Comparison of ENCODE assay signal across 8 mouse cellular contexts in the genomic region with DNA sequence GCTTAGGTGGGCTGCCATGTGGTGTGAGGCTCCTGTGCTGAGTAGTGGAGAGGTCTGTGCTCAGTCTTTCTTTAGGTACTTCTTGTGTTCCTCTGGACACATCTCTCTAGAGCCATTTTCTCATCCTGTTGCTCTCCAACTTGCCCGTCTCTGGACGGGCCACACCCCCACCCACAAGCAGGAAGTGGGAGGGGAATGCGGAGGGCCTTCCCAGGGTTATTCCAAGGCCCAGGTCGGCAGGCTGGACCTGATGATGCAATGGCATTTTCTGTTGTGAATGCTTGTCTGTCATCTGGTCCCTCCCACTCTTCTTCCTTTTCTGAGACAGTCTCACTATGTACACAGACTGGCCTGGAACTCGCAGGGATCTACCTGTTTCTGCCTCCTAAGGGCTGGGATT. TPM values are rescaled to one million over a fixed set of nuclear protein-coding genes. Genes with fewer than 3 reads are reported as not detected.
DNase-seq lines count a peak whose midpoint lies in the region; TF ChIP-seq lines count a peak whose summit lies in the region.
"Had no signal": no experiment of that assay in that cellular context is flagged by ENCODE, and none has a peak within 500 bp of the region (broad histone marks: within the 10 kb centered on the region; RNA-seq: fewer than 3 reads in every experiment).

No protein-coding gene starts in this region.

- peak overlapping the region; percentile 94 for H3K4me3 ChIP-seq in E14TG2a.4 (replicated peaks; ENCODE audit: low read length)
- 0 out of 2 replicates have a peak overlapping the region, but pooled peaks have one; percentile 15 for H3K4me3 ChIP-seq in heart, embryonic 10.5 days
- peak overlapping the region; percentile 78 for H3K4me3 ChIP-seq in myocyte

- H3K4me1 ChIP-seq in E14TG2a.4 (replicated peaks; ENCODE audit: low read depth, low read length) = peaks cover 83% of the 10 kb centered on the region
- H3K4me1 ChIP-seq in heart, embryonic 10.5 days = peaks cover 57% of the 10 kb centered on the region

- peak; percentile 86 for DNase-seq in R1 (ENCODE audit: low read depth, low spot score)
- DNase-seq in heart, embryonic 10.5 days (ENCODE audit: low spot score) = no peak
- DNase-seq in kidney, postnatal 36 days = peak; percentile 79 to 81
- no peak for DNase-seq in layer of hippocampus, postnatal 14 days (ENCODE audit: low spot score in 2 of 2)
- DNase-seq in ovary, postnatal 10 days (ENCODE audit: low spot score) = no peak

- WGBS in heart, embryonic 10.5 days = 26% methylated on average over 5 of the region's 5 CpGs

- H3K27ac ChIP-seq in heart, embryonic 10.5 days = no peak overlapping the region

- TF ChIP-seq CTCF in E14TG2a.4 (conservative IDR thresholded peaks at IDR 0.05; ENCODE audit: low read length) = no peak

- H3K36me3 ChIP-seq in E14TG2a.4 (ENCODE audit: insufficient read depth, low read length) = peaks cover 38% of the 10 kb centered on the region
- H3K36me3 ChIP-seq in heart, embryonic 10.5 days = peaks cover 8% of the 10 kb centered on the region
- no peaks in the 10 kb centered on the region for H3K36me3 ChIP-seq in myocyte (ENCODE audit: control insufficient read depth, insufficient read depth)

- H3K79me2 ChIP-seq in myocyte (ENCODE audit: control insufficient read depth, insufficient read depth) = peaks cover 65% of the 10 kb centered on the region

- H3K27me3 ChIP-seq in E14TG2a.4 (ENCODE audit: insufficient read depth, low read length) (no peaks in the 10 kb centered on the region), myocyte (ENCODE audit: control insufficient read depth, insufficient read depth, insufficient read length) (no peaks in the 10 kb centered on the region)
- H3K27me3 ChIP-seq in heart, embryonic 10.5 days (ENCODE audit: insufficient read depth, poor library complexity, severe bottlenecking) = no peaks in the 10 kb centered on the region

- H3ac ChIP-seq in myocyte (ENCODE audit: control insufficient read depth, insufficient read length) = no peak overlapping the region

- TF ChIP-seq POLR2A in myocyte (IDR thresholded peaks at IDR 0.05; ENCODE audit: insufficient read length, low read depth) = peak; percentile 21

- no peaks in the 10 kb centered on the region for H3K9me3 ChIP-seq in E14TG2a.4 (ENCODE audit: low read length)
- H3K9me3 ChIP-seq in heart, embryonic 10.5 days = no peaks in the 10 kb centered on the region

- peak overlapping the region; percentile 96 for H3K4me2 ChIP-seq in myocyte (ENCODE audit: low read depth)

TF ChIP-seq in myocyte, 11 proteins besides CTCF, POLR2A, EP300 and RAD21:
- TF ChIP-seq MYOD1 (IDR thresholded peaks at IDR 0.05; ENCODE audit: control insufficient read depth in 1 of 3, insufficient read length in 2 of 3, low read depth in 2 of 3) (no peak), CEBPB (IDR thresholded peaks at IDR 0.05; ENCODE audit: insufficient read depth, poor library complexity, severe bottlenecking) (peak; percentile 91), REST (IDR thresholded peaks at IDR 0.05; ENCODE audit: insufficient read depth, insufficient read length) (no peak), POLR2AphosphoS2 (IDR thresholded peaks at IDR 0.05; ENCODE audit: insufficient read length, low read depth) (no peak), SRF (IDR thresholded peaks at IDR 0.05; ENCODE audit: control insufficient read depth, insufficient read length, low read depth) (no peak)

RNA-seq across cellular contexts. Expression of a gene that starts 2.7 kb away (rescaled TPM):
- 22.3 and 26.2 TPM in 2 replicates for polyA plus RNA-seq in heart, embryonic 10.5 days (2016; fragmentation: Nextera tagmentation; extraction: Ambion mirVana)
- polyA plus RNA-seq in myocyte (2012; fragmentation: generic; extraction: Trizol) = 49.7 TPM
- 10 to 100 TPM; 36.5 to 40.7 TPM for total RNA-seq in layer of hippocampus, postnatal 14 days (2021)

RNA-seq across cellular contexts. Expression of a gene that starts 13.9 kb away (rescaled TPM):
- polyA plus RNA-seq in heart, embryonic 10.5 days (2016; fragmentation: Nextera tagmentation; extraction: Ambion mirVana) = 0.28 TPM in 1 of 2 replicates, not detected in the other
- not detected for polyA plus RNA-seq in myocyte (2012; fragmentation: generic; extraction: Trizol)
- 1 to 10 TPM; 3.7 to 3.9 TPM for total RNA-seq in layer of hippocampus, postnatal 14 days (2021)
- polyA plus RNA-seq: gonadal fat pad, adult 2 months had no signal

RNA-seq across cellular contexts. Expression of a gene that starts 17.6 kb away (rescaled TPM):
- 0.54 and 1.5 TPM in 2 replicates for polyA plus RNA-seq in heart, embryonic 10.5 days (2016; fragmentation: Nextera tagmentation; extraction: Ambion mirVana)
- 0.29 TPM for polyA plus RNA-seq in myocyte (2012; fragmentation: generic; extraction: Trizol)
- total RNA-seq in layer of hippocampus, postnatal 14 days (2021) = 100 to 1,000 TPM; 197 to 204 TPM

RNA-seq across cellular contexts. Expression of a gene that starts 22.0 kb away (rescaled TPM):
- 51.5 and 51.9 TPM in 2 replicates for polyA plus RNA-seq in heart, embryonic 10.5 days (2016; fragmentation: Nextera tagmentation; extraction: Ambion mirVana)
- 19.1 TPM for polyA plus RNA-seq in myocyte (2012; fragmentation: generic; extraction: Trizol)
- 10 to 100 TPM; 47.9 to 52.4 TPM for total RNA-seq in layer of hippocampus, postnatal 14 days (2021)

RNA-seq across cellular contexts. Expression of a gene that starts 23.8 kb away (rescaled TPM):
- 38.3 and 49.4 TPM in 2 replicates for polyA plus RNA-seq in heart, embryonic 10.5 days (2016; fragmentation: Nextera tagmentation; extraction: Ambion mirVana)
- 47.7 TPM for polyA plus RNA-seq in myocyte (2012; fragmentation: generic; extraction: Trizol)
- 10 to 100 TPM; 18.5 to 19.8 TPM for total RNA-seq in layer of hippocampus, postnatal 14 days (2021)

Comparison
In these comparisons a context has a peak if more than half of its experiments do, and no peak if none do; other contexts are left out.
1. H3K4me3 ChIP-seq: peak in every context shown above with its lines; median percentile 94 in E14TG2a.4; 78 in myocyte; 15 in heart, embryonic 10.5 days.
2. DNase-seq: peak in R1 (single experiment) and kidney, postnatal 36 days (2 of 2); none in heart, embryonic 10.5 days (single experiment), layer of hippocampus, postnatal 14 days (0 of 2) and ovary, postnatal 10 days (single experiment).